Comparison of ENCODE assay signal across 17 mouse cellular contexts in genomic region chr7:129635898-129636640, GRCm38 (mm10).
"Had no signal": no experiment of that assay in that cellular context is flagged by ENCODE, and none has a peak within 500 bp of the region (broad histone marks: within the 10 kb centered on the region; RNA-seq: fewer than 3 reads in every experiment).

No protein-coding gene starts in this region.

- H3K9ac ChIP-seq: liver, embryonic 13.5 days; midbrain, embryonic 15.5 days; neural tube, embryonic 12.5 days; neural tube, embryonic 15.5 days had no signal

- H3K27ac ChIP-seq: layer of hippocampus, adult 2 months; liver, embryonic 13.5 days; midbrain, embryonic 10.5 days; midbrain, embryonic 15.5 days; neural tube, embryonic 12.5 days; neural tube, embryonic 15.5 days had no signal

- DNase-seq: kidney, postnatal 10 days; layer of hippocampus, adult 9-11 months; liver, embryonic 13.5 days; lung, adult 2 months; lung, postnatal 14 days; lung, postnatal 4 days; retina, postnatal 1 day; right cerebral cortex, postnatal 25 days; thymus, adult 18-20 months; thymus, postnatal 36 days had no signal

- ATAC-seq: intestine, postnatal 0 days; midbrain, embryonic 15.5 days had no signal

- H3K4me1 ChIP-seq: liver, embryonic 13.5 days; megakaryocyte, embryonic 14.5 days; midbrain, embryonic 10.5 days; midbrain, embryonic 15.5 days; neural tube, embryonic 12.5 days; neural tube, embryonic 15.5 days had no signal

- H3K9me3 ChIP-seq: liver, embryonic 13.5 days; megakaryocyte, embryonic 14.5 days; midbrain, embryonic 10.5 days; midbrain, embryonic 15.5 days; neural tube, embryonic 12.5 days; neural tube, embryonic 15.5 days had no signal

- H3K4me2 ChIP-seq: liver, embryonic 13.5 days; midbrain, embryonic 15.5 days; neural tube, embryonic 12.5 days; neural tube, embryonic 15.5 days had no signal

- H3K4me3 ChIP-seq: layer of hippocampus, adult 2 months; liver, embryonic 13.5 days; megakaryocyte, embryonic 14.5 days; midbrain, embryonic 10.5 days; midbrain, embryonic 15.5 days; neural tube, embryonic 12.5 days; neural tube, embryonic 15.5 days had no signal

- H3K27me3 ChIP-seq: liver, embryonic 13.5 days; midbrain, embryonic 15.5 days; neural tube, embryonic 12.5 days; neural tube, embryonic 15.5 days had no signal
